Mouse (Mus musculus): ENCODE measurements around the gene Cux2.

DNA sequence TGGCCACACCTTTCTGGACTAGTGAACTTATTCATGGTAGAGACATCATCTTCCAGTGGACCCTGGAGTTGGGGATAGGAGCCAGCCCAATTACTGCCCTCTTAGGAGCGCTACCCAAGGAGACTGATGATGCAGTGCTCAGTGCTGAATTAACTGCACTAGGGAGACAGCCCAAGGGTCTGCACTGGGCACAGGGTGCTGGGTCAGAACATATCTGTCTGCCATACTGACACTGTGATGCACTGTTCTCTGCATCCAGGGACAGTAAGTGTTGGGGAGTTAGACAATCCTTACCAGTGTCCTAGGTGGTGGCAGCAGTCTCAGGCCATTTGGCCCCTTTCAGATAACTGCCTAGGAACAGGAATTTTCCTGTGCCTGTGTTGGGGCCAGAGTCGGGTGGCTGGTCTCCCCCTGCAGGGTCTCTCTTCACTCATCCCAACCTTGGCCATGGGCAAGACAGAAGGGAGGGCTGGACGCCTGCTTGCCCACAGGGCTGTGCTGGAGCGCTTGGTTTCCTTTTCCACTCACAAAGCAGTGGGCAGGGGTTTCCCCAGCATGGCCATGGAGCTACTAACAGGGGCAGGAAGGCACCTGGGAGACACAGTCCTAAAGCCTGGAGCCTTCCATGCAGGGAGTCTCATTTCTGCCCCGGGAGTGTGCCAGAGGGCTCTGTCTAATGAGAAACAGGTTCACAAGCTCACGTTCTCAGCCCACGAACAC lies 227.0 kb downstream of the Cux2 start:
- no peak for TF ChIP-seq POLR2A (IDR thresholded peaks at IDR 0.05; ENCODE audit: control insufficient read depth in 1 of 2, insufficient read depth in 1 of 2, low read depth in 1 of 2, low read length in 2 of 2, poor library complexity in 1 of 2)
- no peak for TF ChIP-seq GATA1 (IDR thresholded peaks at IDR 0.05; ENCODE audit: low read depth, low read length)
- TF ChIP-seq EP300 (IDR thresholded peaks at IDR 0.05; ENCODE audit: low read depth in 1 of 2, low read length in 2 of 2): no peak
- no peak for TF ChIP-seq TCF12 (IDR thresholded peaks at IDR 0.05; ENCODE audit: low read depth, low read length)
- no peak for TF ChIP-seq POLR2AphosphoS5 (IDR thresholded peaks at IDR 0.05; ENCODE audit: borderline replicate concordance, low read depth, low read length)
- TF ChIP-seq CTCF (IDR thresholded peaks at IDR 0.05 in 2 of 3, conservative IDR thresholded peaks at IDR 0.05 in 1 of 3; ENCODE audit: control insufficient read depth in 1 of 3, insufficient read depth in 1 of 3, low read depth in 2 of 3, low read length in 3 of 3, poor library complexity in 1 of 3, severe bottlenecking in 1 of 3): no peak
- no peak for TF ChIP-seq USF1 (IDR thresholded peaks at IDR 0.05; ENCODE audit: low read depth, low read length)
- no peak for TF ChIP-seq ZC3H11A (IDR thresholded peaks at IDR 0.05; ENCODE audit: low read depth, low read length)
- TF ChIP-seq GABPA (IDR thresholded peaks at IDR 0.05; ENCODE audit: low read depth, low read length): no peak
- TF ChIP-seq MEF2A (IDR thresholded peaks at IDR 0.05; ENCODE audit: extremely low read depth, insufficient replicate concordance, low read depth, low read length, poor library complexity, severe bottlenecking): no peak
- no peak for TF ChIP-seq USF2 (IDR thresholded peaks at IDR 0.05; ENCODE audit: borderline replicate concordance in 1 of 2, insufficient read depth in 1 of 2, low read depth in 1 of 2, low read length in 2 of 2)
